Mouse (Mus musculus) kidney, embryonic 16.5 days (tissue): ENCODE measurements around the gene Clasp2. TPM values are rescaled to one million over a fixed set of nuclear protein-coding genes. Genes with fewer than 3 reads are reported as not detected.

Experiments
- ATAC-seq: fragments of 200-750 bp; cut with Nextera tagmentation; 2 replicates; pipeline ENCODE4 v1.8.0; 2017; ENCODE audit warnings: moderate TSS enrichment; ENCODE audit not compliant: low FRiP score, low TSS enrichment
- H3K27ac ChIP-seq: fragments of 300-500 bp; sonication (generic); 2 replicates; pipeline ENCODE4 v1.5.1; 2014; ENCODE audit warnings: low read length
- H3K27me3 ChIP-seq: fragments of 300-500 bp; sonication (generic); 2 replicates; pipeline ENCODE4 v1.6.1; 2014; ENCODE audit warnings: low read length, control low read depth, mixed read lengths; ENCODE audit not compliant: insufficient read depth
- H3K36me3 ChIP-seq: fragments of 300-500 bp; sonication (generic); 2 replicates; pipeline ENCODE4 v1.6.1; 2014; ENCODE audit warnings: low read length, control low read depth, mixed read lengths; ENCODE audit not compliant: insufficient read depth
- H3K4me1 ChIP-seq: fragments of 300-500 bp; sonication (generic); 2 replicates; pipeline ENCODE4 v1.6.1; 2014; ENCODE audit warnings: low read length, control low read depth, mixed read lengths; ENCODE audit not compliant: insufficient read depth
- H3K4me2 ChIP-seq: fragments of 300-500 bp; sonication (generic); replicated peaks from 2 replicates; pipeline ENCODE4 v1.6.1; 2014; ENCODE audit warnings: low read depth, low read length
- H3K4me3 ChIP-seq: fragments of 300-500 bp; sonication (generic); 2 replicates; pipeline ENCODE4 v1.5.1; 2014; ENCODE audit warnings: mild to moderate bottlenecking, low read length
- H3K9ac ChIP-seq: fragments of 300-500 bp; sonication (generic); replicated peaks from 2 replicates; pipeline ENCODE4 v1.6.1; 2014; ENCODE audit warnings: low read length
- H3K9me3 ChIP-seq: fragments of 300-500 bp; sonication (generic); 2 replicates; pipeline ENCODE4 v1.6.1; 2016; ENCODE audit warnings: low read length, control low read depth
- WGBS: fragments of 180-500 bp; shearing (Covaris S2); extraction: QIAGEN DNeasy Blood & Tissue Kit; methylation state at CpG from one replicate; pipeline ENCODE4 v1.1.7; 2014; 5-methylcytosine and 5-hydroxymethylcytosine counted together
- polyA plus RNA-seq: library from polyadenylated mRNA; unstranded; fragments of >200 nt; fragmentation: Nextera tagmentation; extraction: Ambion mirVana; gene quantifications from 2 replicates; pipeline ENCODE4 v1.2.1, GENCODE M21; 2015

Gene Clasp2
- polyA plus RNA-seq, 1 experiment from 2014 or later = 23.0 TPM

- Histone ChIP-seq H3K36me3 (no peaks in the 10 kb centered on the region), H3K4me2 (no peak overlapping the region), H3K27me3 (no peaks in the 10 kb centered on the region), H3K9ac (peak overlapping the region; percentile 19; the same call in 1 of the 2 replicates), H3K4me1 (peaks cover 27% of the 10 kb centered on the region), H3K9me3 (no peaks in the 10 kb centered on the region), H3K4me3 (no peak overlapping the region), H3K27ac (peak overlapping the region; percentile 20; the same call in 1 of the 2 replicates)
- 50% methylated on average over 5 of the region's 5 CpGs for WGBS
- ATAC-seq = no peak
Measured at GRCm38 (mm10) chr9:113935638-113936037, 194.4 kb downstream of the Clasp2 start.

GRCm38 (mm10) chr9:113939063-113939850 is 198.0 kb downstream of the Clasp2 start:
- no peaks in the 10 kb centered on the region for H3K9me3 ChIP-seq
- H3K27me3 ChIP-seq = no peaks in the 10 kb centered on the region
- no peak for ATAC-seq
- H3K36me3 ChIP-seq = no peaks in the 10 kb centered on the region
- H3K27ac ChIP-seq = no peak overlapping the region
- no peak overlapping the region for H3K4me3 ChIP-seq
- no peak overlapping the region for H3K4me2 ChIP-seq
- peaks cover 13% of the 10 kb centered on the region for H3K4me1 ChIP-seq
- WGBS = 84% methylated on average over 9 of the region's 9 CpGs
- H3K9ac ChIP-seq = no peak overlapping the region

GRCm38 (mm10) chr9:113941103-113941805 is 200.0 kb downstream of the Clasp2 start:
- H3K9me3 ChIP-seq = no peaks in the 10 kb centered on the region
- no peak overlapping the region for H3K4me2 ChIP-seq
- no peaks in the 10 kb centered on the region for H3K27me3 ChIP-seq
- peaks cover 10% of the 10 kb centered on the region for H3K36me3 ChIP-seq
- ATAC-seq = no peak
- H3K27ac ChIP-seq = no peak overlapping the region
- H3K4me1 ChIP-seq = peaks cover 1% of the 10 kb centered on the region
- WGBS = 91% methylated on average over 3 of the region's 3 CpGs
- no peak overlapping the region for H3K4me3 ChIP-seq
- H3K9ac ChIP-seq = no peak overlapping the region

- H3K27ac ChIP-seq = no peak overlapping the region
- no peaks in the 10 kb centered on the region for H3K4me1 ChIP-seq
- no peaks in the 10 kb centered on the region for H3K27me3 ChIP-seq
- H3K36me3 ChIP-seq = peaks cover 19% of the 10 kb centered on the region
- ATAC-seq = no peak
- H3K4me3 ChIP-seq = no peak overlapping the region
- no peak overlapping the region for H3K4me2 ChIP-seq
- 97% methylated on average over 1 of the region's 1 CpGs for WGBS
- H3K9ac ChIP-seq = no peak overlapping the region
- no peaks in the 10 kb centered on the region for H3K9me3 ChIP-seq
Measured at GRCm38 (mm10) chr9:113943372-113943771, 202.1 kb downstream of the Clasp2 start.

GRCm38 (mm10) chr9:113947216-113947615 is 205.9 kb downstream of the Clasp2 start:
- no peak overlapping the region for H3K27ac ChIP-seq
- no peak overlapping the region for H3K9ac ChIP-seq
- H3K4me3 ChIP-seq = no peak overlapping the region
- H3K4me1 ChIP-seq = no peaks in the 10 kb centered on the region
- no peak overlapping the region for H3K4me2 ChIP-seq
- ATAC-seq = no peak
- 93% methylated on average over 1 of the region's 1 CpGs for WGBS
- no peaks in the 10 kb centered on the region for H3K27me3 ChIP-seq
- peaks cover 28% of the 10 kb centered on the region for H3K36me3 ChIP-seq
- no peaks in the 10 kb centered on the region for H3K9me3 ChIP-seq

GRCm38 (mm10) chr9:113957777-113958176 is 216.5 kb downstream of the Clasp2 start:
- Histone ChIP-seq H3K36me3 (peaks cover 50% of the 10 kb centered on the region), H3K27me3 (no peaks in the 10 kb centered on the region), H3K4me1 (no peaks in the 10 kb centered on the region), H3K9me3 (no peaks in the 10 kb centered on the region), H3K4me2 (no peak overlapping the region), H3K9ac (no peak overlapping the region), H3K27ac (no peak overlapping the region), H3K4me3 (no peak overlapping the region)
- 91% methylated on average over 4 of the region's 4 CpGs for WGBS
- no peak for ATAC-seq

GRCm38 (mm10) chr9:113963718-113964117 is 222.4 kb downstream of the Clasp2 start:
- Histone ChIP-seq H3K27ac (no peak overlapping the region), H3K9me3 (no peaks in the 10 kb centered on the region), H3K4me2 (no peak overlapping the region), H3K4me3 (no peak overlapping the region), H3K27me3 (no peaks in the 10 kb centered on the region), H3K36me3 (peaks cover 71% of the 10 kb centered on the region), H3K9ac (no peak overlapping the region), H3K4me1 (no peaks in the 10 kb centered on the region)
- no peak for ATAC-seq

- Histone ChIP-seq H3K27ac (no peak overlapping the region), H3K9me3 (no peaks in the 10 kb centered on the region), H3K27me3 (no peaks in the 10 kb centered on the region), H3K9ac (no peak overlapping the region), H3K4me3 (no peak overlapping the region), H3K36me3 (peaks cover 72% of the 10 kb centered on the region), H3K4me1 (no peaks in the 10 kb centered on the region), H3K4me2 (no peak overlapping the region)
- 94% methylated on average over 8 of the region's 8 CpGs for WGBS
- ATAC-seq = no peak
Measured at GRCm38 (mm10) chr9:113964415-113964814, 223.1 kb downstream of the Clasp2 start.

GRCm38 (mm10) chr9:113966838-113967237 is 225.6 kb downstream of the Clasp2 start:
- WGBS = 92% methylated on average over 4 of the region's 4 CpGs
- Histone ChIP-seq H3K27ac (no peak overlapping the region), H3K9me3 (no peaks in the 10 kb centered on the region), H3K4me2 (no peak overlapping the region), H3K9ac (no peak overlapping the region), H3K4me3 (no peak overlapping the region), H3K4me1 (no peaks in the 10 kb centered on the region), H3K27me3 (no peaks in the 10 kb centered on the region), H3K36me3 (peaks cover 79% of the 10 kb centered on the region)
- no peak for ATAC-seq

- Histone ChIP-seq H3K36me3 (peaks cover 77% of the 10 kb centered on the region), H3K27ac (no peak overlapping the region), H3K4me1 (no peaks in the 10 kb centered on the region), H3K4me2 (no peak overlapping the region), H3K27me3 (no peaks in the 10 kb centered on the region), H3K9me3 (no peaks in the 10 kb centered on the region), H3K4me3 (no peak overlapping the region), H3K9ac (no peak overlapping the region)
- no peak; the same call in 1 of the 2 replicates for ATAC-seq
- 93% methylated on average over 7 of the region's 7 CpGs for WGBS
Measured at GRCm38 (mm10) chr9:113968967-113969366, 227.7 kb downstream of the Clasp2 start.
